Mouse (Mus musculus) kidney, postnatal 25 days (tissue): ENCODE measurements around the gene Dmac2.
A peak's percentile ranks its signal among the peaks of the same experiment; 100 is the strongest.

Experiments used
- DNase-seq, 2 experiments: peaks; one replicate each; pipeline ENCODE4 v3.0.0; 2021; ENCODE audit warnings: mixed read lengths in 2 of 2

Dmac2 gene

DNA sequence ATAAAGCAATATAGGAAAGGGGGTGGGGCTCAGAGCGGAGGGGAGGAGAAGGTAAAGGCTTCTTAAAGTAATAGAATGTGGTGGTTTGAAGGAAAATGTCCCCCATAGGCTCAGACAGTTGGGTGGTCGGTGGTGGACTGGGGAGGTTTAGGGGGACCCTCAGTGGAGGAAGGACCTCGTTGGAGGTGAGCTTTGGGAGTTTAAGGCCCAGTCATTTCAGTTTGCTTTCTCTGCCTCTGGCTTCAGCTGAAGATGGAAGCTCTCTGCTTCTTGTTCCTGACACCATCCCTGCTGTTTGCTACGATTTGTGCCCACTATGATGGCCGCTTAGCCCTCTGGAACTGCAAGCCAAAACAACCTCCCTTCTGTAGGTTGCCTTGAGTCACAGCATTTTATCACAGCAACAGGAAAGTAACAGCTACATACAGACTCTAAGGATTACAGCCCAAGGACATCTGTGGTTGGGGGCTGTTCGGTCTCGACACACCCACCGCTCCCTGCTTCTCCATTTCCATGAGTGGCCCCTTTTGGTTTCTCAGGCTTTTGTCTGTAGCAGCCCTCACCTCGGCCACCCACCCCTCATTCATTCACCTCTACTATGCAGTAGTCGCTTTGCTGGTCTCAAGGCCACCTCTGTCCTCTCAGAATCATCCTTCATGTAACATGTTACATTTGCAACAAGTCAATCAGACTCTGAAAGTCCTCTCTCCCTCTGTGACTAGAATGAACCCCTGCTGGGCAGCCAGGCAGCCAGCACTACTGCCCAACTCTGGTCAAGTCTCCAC lies 1.6 kb upstream of the Dmac2 start:
- peak in 1 of 2 experiments; percentile 29 for DNase-seq

DNA sequence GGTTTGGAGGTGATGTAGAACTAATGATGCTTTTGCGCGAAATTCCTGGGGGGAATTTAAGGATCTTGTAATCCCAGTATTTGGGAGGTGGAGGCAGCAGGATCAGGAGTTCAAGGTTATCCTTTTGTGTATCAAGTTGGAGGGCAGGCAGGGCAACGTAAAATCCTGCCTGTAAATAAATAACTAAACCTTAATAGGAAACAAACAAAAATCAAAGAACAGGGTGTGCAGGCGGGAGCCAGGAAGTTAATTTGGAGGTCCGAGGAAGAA lies 443 bp downstream of the Dmac2 start:
- DNase-seq = no peak

DNA sequence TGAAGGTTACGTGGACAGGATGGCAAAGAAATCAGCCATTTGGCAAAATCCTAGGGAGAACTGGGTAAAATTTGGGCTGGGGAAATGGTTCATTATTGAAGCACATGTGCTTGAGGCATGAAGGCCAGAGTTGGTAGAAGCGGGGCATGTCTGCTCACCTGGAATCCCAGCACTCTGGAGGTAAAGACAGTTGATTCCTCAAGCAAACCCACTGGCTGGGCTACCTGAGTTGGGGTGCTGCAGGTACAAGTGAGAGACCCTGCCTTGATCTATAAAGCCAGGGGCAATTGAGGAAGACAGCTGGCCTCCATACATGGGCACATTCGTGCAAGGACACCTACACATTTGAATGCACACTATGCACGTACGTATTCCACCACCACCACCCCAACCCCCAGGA lies 887 bp downstream of the Dmac2 start:
- peak in 1 of 2 experiments; percentile 36 for DNase-seq

DNA sequence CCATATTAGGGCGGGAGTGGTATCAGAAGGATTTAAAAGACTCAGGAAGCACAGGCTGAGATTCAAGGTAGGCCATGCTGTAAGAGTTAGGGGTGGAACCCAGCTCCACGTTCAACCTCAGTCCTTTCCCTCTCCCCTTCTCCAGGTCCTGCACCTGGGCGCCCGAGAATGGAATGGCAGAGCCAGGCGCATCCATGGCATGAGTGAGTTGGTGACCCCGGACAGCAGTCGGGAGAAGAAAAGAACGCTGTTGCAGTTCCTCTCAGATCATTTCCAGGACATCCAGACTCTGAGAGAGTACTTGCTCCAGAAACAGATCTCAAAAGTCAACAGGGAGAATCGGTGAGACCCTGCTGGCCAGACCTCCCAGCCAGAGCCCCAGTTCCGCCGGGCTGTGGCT lies 1.5 kb downstream of the Dmac2 start:
- DNase-seq = peak in 1 of 2 experiments; percentile 30

DNA sequence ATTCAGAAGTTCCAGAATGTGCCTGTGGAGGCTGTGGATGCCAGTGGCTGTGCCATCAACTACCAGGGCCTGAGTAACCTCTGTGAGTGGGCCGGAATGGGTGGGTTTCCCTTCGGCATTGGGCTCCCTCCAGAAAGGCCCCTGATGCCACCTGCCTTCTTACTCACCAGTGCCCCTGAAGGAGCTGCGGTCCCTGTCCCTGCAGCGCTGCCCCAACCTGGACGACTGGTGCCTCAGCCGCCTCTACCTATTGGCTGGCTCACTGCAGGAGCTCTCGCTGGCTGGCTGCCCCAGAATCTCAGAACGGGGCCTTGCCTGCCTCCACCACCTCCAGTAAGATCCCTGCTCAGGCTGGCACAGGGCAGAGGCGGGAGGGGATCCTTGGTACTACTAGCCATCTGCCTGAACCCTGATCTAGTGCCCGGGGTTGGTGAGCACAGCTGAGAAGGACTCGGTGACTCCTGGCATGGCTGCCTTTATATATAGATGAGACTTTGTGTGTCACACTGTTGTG lies 4.7 kb downstream of the Dmac2 start:
- DNase-seq = no peak

DNA sequence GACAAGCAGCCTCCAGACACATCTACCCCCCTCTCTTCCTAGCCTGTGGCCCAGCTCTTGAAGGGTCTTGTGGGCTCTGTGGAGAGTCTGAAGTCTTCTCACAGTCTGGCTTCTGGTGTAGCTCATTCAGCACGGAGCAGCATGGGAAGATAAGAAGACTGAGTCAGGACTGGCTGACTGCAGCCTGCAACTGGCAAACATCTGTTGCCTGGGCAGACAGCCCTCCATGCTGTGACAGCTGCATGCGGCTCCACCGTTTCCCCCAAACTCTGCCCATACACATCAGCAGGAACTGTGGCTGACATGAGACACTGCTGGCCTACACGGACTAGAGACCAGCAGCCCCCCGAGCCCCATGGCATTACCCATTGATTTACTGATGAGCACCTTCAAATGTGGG lies 5.6 kb downstream of the Dmac2 start:
- DNase-seq = no peak

DNA sequence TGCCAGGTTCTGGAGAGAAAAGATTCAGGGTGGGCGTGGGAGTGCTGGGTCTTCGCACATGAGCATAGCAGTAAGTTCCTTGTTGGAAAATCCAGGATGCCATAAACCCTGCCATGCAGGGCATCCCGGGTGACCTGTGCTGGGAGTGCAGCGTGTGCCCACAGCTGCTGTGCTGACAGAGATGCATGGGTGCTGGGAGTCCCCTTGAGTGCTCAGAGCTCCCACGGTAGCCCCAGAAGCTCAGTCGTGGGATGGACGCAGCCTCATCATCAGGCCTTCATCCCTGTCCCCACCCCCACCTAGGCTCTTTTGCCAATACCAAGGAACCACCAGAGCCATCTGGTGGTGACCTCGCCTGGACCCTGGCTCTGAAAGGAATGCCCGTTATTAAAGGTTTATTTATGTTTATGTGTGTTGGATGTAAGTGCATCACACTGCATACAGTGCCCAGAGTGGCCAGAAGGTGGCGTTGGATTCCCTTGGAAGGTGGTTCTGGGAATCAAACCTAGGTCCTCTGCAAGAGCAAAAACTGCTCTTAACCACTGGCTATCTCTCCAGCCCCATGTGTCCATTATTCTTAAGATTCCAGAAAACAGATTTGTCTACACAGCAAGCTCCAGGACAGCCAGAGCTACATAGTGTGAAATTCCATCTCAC lies 6.5 kb downstream of the Dmac2 start:
- peak in 1 of 2 experiments; percentile 66 for DNase-seq

DNA sequence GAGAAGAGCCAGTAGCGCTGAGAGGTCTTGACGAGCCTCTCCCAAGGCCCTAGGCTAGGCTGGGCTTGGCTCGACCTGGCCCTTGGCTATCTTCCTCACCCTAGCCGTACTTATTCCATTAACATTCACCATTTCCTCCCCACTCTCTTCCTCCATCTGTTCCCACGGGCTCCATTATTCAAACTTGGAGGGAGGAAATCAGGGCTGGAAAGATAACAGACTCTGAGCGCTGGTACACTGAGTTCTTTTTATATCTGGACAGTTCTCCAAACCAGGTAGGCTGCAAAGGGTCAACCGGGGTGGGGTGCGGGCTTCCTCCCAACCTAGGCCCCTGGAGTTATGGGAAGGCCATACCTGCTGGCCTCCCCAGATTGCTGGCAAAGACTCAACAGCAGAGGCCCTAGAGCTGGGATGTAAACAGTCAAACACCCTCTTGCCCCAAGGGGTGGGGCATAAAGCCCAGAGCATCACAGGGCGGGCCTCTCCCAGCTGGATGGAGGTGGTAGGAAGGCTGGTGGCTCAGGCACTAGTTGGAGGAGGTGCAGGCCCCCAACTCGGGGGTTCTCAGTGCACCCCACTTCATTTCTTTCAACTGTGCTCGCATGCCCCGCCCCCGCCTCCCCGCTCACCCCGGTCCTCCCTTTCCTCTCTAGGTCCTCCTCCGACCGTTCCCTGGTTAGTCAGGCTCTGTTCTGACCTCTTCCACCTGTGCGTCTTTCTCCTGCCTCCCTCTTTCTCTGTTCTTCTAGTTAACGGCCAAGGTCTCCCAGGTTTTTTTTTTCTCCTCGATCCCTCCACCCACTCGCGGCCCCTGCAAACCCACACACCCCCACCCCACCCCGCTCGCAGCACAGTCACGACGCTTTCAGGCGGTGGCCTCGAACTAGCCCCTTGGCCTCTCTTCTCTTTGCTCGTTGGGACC lies 7.6 kb downstream of the Dmac2 start, which contains the start of gene B3gnt8:
TSS of gene B3gnt8 (plus strand) at position 146 of the 922 bp plus-strand sequence.
- peak; percentile 32 to 74 for DNase-seq

DNA sequence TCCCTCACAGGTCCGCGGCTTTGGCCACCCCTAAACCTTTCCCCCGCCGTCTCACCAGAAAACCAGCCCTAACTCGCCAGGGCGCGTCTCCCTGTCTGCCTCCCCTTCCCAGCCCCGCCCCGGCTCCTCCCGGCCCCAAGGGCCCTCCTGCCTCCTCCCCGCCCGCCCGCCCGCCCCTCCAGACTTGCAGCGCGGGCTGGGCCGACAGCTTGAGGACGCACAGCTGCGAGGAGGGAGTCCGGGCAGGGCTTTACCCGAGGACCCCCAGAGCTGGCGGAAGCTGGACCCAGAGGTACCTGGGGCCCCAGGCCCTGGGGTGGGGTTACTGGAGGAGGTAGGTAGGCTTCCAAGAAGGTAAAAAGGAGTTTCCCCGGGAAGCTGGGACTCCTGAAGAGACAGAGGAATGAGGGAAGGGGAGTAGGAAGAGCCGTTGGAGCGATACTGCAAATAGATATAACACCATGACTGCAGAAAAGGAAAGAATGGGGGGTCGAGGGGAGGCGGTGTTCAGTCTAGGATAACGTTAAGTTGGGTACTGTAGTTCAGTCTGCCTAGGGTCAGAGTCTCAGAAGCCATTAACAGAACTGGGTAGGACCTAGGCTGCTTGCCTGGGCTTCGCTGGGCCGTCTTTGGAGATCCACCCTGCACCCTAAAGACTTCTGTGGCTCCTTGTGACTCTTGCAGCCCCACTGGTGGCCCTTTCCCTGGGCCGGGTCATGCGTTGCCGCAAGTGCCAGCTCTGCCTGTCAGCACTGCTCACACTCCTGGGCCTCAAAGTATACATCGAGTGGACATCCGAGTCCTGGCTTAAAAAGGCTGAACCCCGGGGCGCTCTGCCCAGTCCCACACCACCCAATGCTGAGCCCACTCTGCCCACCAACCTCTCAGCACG lies 8.5 kb downstream of the Dmac2 start:
- peak; percentile 79 to 90 for DNase-seq

DNA sequence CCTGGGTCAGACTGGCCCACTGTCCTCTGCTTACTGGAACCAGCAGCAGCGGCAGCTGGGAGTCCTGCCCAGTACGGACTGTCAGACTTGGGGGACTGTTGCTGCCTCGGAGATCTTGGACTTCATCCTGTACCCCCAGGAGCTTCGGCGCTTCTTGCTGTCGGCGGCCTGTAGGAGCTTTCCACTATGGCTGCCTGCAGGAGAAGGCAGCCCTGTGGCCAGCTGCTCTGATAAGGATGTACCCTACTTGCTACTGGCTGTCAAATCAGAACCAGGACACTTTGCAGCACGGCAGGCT lies 9.1 kb downstream of the Dmac2 start:
- DNase-seq = peak; percentile 19 to 62

DNA sequence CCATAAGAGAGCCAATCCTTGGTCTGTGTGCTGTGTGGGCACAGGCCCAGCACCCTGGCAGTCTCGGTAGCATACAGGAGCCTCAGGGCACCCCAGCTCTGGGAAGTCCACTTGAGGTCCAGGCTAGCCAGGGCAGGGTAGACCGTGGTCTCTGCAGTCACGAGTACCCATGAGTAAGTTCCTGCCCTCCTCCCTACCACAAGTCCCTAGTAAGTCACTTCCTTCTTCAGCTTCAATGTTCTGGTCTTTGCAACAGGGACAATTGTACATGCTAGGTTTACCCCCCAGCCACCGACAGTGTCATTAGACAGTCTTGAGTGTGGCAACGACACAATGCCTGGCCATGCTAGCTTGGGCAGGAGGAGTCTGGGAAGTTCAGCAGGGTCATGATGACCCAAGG lies 13.5 kb downstream of the Dmac2 start:
- no peak for DNase-seq

DNA sequence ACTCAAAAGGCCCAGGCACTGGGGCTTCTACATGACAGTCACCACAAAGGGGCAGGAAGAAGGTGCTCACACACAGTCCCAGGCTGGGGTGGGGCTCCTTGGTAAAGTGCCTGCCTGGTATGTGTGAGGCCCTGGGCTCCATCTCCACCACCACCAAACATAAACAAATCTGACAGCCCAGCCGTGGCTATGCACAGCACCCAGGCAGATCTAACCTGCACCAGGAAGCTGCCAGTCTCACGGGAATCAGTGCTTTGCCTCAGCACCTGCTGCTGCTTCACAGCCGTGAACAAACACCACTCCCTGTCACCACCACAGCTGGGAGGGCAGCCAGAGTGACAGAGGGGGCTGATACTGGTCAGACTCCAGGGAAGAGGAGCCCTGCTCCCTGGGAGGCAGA lies 17.2 kb downstream of the Dmac2 start:
- no peak for DNase-seq

DNA sequence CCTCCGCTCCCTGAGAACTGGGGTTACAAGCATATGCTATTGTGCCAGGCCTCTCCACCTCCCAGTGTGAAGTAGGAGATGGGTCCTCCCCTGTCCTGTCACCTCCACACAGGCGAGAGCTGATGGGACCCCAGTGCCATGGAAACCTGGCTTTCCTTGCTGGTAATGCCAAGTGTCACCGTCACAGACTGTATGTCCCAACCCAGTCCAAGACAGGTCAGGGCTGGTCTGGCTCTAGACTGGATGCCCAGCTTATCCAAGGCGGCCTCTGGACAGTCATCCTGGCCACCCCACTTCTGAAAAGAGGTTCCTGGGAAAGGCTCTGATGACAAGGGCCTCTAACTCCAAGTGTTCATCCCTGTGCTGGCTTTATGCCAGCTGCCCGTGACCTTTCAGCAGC lies 17.9 kb downstream of the Dmac2 start:
- DNase-seq = no peak

DNA sequence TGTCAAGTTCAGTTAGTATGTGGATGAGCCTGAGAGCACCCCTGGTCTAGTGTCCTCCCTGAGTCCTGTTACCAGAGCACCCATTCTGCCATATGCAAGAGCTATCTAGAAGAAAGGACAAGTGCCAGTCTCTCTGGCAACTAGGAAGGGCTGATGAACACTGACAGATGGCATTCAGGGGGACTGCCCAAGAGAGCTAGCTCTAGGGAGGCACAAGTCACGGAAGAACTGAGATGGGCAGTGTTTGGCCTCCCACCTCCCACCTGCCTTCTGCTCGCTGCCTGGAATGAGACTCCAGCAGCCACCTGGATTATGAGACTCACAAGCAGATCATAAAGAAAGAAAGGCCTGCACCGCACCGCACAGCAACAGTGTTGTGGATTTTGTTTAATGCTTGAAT lies 20.5 kb downstream of the Dmac2 start:
- no peak for DNase-seq

DNA sequence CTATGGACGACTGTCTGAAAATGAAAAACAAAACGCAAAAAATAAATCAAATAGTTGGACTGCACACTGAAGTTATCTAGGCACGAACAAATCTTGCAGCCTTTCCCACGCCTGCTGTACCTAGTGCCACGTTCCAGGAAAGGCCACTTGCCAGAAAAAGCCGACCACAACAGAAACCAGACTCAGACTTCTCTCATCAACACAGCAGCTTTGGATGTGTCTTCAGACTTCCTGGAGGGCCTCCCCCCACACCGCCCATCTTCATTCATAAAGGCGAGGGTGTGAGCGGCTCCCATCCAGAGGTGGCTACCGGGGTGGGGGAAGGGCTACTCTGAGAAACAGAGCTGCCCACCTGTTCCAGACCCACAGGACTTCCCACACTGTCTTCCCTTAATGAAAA lies 24.9 kb downstream of the Dmac2 start:
- DNase-seq = no peak

DNA sequence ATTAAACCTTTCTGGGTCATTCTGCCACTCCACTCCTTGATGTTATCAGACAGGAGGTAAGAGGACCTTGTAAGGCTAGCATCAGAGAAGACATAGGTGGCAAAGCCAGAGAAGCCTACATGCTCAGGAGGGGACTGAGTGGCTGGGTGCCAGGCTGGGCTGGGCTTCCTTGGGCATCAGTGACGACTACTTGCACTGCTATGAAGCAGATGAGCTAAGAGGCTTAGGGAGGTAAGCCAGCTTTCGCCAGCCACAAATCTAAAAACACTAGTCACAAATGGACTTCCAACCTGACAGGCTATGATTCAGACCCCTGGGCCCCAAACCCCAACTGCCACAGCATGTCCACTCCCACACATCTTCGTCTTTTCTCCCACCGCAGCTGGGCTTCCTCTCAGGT lies 25.4 kb downstream of the Dmac2 start:
- DNase-seq = no peak

DNA sequence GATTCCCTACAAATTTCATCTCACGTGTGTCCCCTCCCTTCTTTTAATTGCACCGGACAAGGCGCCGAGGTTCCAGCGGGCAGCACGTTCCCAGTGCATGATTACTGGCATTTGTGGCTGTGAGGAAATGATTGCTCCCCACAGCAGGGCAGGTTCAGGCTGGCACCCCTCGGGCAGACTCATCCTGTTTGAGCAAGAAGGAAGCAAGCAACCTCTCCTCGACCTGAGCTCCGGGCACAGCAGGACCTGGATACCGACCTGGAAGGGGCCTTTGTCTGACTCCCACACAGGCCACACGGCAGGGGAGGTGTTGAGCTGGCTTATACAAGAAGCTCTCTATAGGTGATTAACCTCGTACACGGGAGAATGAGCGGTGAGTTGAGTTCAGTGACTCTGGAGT lies 25.9 kb downstream of the Dmac2 start:
- DNase-seq = peak in 1 of 2 experiments; percentile 75

DNA sequence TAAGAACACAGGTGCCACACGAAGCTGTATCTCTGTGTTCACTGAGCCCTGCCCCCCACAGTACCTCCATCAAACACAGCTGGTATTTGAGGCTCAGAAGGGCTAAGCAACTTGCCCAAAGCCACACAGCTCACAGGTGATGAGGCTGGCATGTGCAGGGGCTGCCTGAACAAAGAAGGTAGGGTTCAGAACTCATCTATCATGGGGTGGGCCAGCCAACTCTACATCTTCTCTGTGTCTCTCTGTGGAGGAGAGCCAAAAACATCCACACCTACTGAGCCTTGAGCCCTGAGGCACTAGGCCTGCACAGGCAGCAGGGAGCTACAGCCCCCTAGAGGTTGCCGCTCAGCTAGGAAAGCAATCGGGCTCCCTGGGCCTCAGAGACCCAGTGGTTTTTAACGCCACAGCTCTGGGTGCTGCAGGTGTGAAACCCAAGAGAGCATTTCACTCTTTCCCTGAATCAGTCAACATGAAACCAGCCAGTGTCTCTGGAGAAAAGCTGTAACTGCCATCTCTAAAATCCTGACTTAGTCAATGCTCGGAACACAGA lies 28.4 kb downstream of the Dmac2 start:
- no peak for DNase-seq

DNA sequence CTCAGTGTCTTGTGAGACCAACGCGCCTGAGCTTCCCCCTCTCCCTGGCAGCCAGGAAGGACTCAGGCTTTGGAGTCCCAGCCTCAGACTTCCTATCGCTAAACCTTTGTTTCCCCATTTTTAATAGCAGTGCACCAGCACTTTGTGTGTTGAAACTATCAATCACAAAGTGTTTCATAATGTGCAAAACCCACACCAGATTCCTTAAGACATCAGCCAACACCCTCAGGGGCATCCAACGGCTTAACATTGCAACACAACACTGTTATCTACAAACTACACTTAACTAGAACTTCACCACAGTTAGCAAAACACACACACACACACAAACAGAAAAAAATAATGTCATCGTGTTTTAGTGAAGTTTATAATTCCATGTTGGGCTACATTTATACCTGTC lies 30.6 kb downstream of the Dmac2 start:
- no peak for DNase-seq

DNA sequence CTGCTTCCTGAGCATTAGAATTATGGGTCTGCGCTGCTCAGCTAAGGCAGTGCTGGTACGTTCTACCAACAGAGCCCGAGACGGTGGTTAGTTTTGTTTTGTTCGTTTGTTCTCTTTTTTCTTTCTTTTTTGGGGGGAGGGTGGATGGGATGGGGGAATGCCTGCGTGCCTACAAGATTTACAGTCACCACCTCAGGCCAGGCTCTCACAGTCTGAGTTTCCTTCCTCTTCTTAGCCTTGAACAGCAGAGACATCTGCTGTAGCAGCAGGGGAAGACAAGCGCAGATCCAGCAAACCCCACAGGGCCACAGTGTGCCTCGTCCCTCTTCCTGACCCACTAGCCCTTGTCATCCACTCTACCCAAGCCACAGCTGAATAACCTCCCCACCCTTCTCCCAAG lies 32.1 kb downstream of the Dmac2 start:
- no peak for DNase-seq

DNA sequence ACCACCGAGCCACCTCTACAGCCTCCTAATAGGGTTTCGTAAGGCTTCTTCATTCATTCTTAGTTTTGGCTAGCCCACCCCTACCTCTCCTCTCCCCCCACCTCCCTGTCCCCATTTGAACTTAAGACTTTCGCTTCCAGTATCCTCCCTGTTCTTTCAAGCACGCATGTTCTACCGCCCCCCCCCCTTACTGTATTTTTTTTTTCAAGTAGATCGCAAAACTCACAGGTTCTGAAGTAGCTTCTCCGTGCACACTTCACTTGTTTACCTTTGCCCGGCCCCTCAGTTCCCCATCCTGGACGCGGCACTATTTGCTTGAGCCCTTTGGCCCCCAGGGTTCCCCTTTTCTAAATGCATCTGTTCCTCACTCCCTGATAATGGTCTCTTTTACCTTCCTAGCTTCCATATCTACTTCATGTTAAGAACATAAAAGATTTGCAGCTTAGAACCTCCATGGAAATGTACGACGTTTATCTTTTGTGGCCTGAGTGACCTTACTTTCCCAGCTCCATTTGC lies 33.1 kb downstream of the Dmac2 start:
- DNase-seq = no peak
